Mouse (Mus musculus) thymus, postnatal 10 days (tissue): ENCODE data around the gene Trim62.

Experiments used
- DNase-seq, 2 experiments: peaks; one replicate each; pipeline ENCODE4 v3.0.0; 2021; ENCODE audit warnings: low spot score in 2 of 2

Trim62 gene

GRCm38 (mm10) chr4:128886571-128886970 lies 3.2 kb downstream of the Trim62 start:
- no peak for DNase-seq

GRCm38 (mm10) chr4:128887026-128887425 lies 3.6 kb downstream of the Trim62 start:
- no peak for DNase-seq

- DNase-seq: no peak
Observed at GRCm38 (mm10) chr4:128887641-128888091, 4.3 kb downstream of the Trim62 start.

- DNase-seq: no peak
Observed at GRCm38 (mm10) chr4:128888436-128888990, 5.1 kb downstream of the Trim62 start.

GRCm38 (mm10) chr4:128889752-128890630 lies 6.6 kb downstream of the Trim62 start:
- DNase-seq: no peak

GRCm38 (mm10) chr4:128891157-128891556 lies 7.8 kb downstream of the Trim62 start:
- DNase-seq: no peak

GRCm38 (mm10) chr4:128891746-128892145 lies 8.4 kb downstream of the Trim62 start:
- no peak for DNase-seq

- no peak for DNase-seq
Observed at GRCm38 (mm10) chr4:128892188-128892587, 8.8 kb downstream of the Trim62 start.

- DNase-seq: no peak
Observed at GRCm38 (mm10) chr4:128894112-128894511, 10.7 kb downstream of the Trim62 start.

- no peak for DNase-seq
Observed at GRCm38 (mm10) chr4:128895841-128896240, 12.5 kb downstream of the Trim62 start.

- no peak for DNase-seq
Observed at GRCm38 (mm10) chr4:128896667-128897066, 13.3 kb downstream of the Trim62 start.

GRCm38 (mm10) chr4:128897911-128898421 lies 14.6 kb downstream of the Trim62 start:
- no peak for DNase-seq

GRCm38 (mm10) chr4:128899332-128899731 lies 16.0 kb downstream of the Trim62 start:
- DNase-seq: no peak

GRCm38 (mm10) chr4:128900484-128900883 lies 17.1 kb downstream of the Trim62 start:
- DNase-seq: no peak

- no peak for DNase-seq
Observed at GRCm38 (mm10) chr4:128902390-128902789, 19.0 kb downstream of the Trim62 start.

- DNase-seq: no peak
Observed at GRCm38 (mm10) chr4:128904035-128904800, 20.8 kb downstream of the Trim62 start.

- no peak for DNase-seq
Observed at GRCm38 (mm10) chr4:128905251-128905650, 21.9 kb downstream of the Trim62 start.

- DNase-seq: no peak
Observed at GRCm38 (mm10) chr4:128906757-128907156, 23.4 kb downstream of the Trim62 start.

GRCm38 (mm10) chr4:128907238-128907968 lies 24.0 kb downstream of the Trim62 start:
- no peak for DNase-seq

GRCm38 (mm10) chr4:128908586-128909377 lies 25.4 kb downstream of the Trim62 start:
- DNase-seq: peak in 1 of 2 experiments; percentile 42
